Mouse (Mus musculus): ENCODE measurements around the gene Myo3b. TPM values are rescaled to one million over a fixed set of nuclear protein-coding genes. Genes with fewer than 3 reads are reported as not detected.
"Not testable (repeated sequence)": the region's sequence is repeated elsewhere in the genome, so short reads cannot be mapped to it uniquely, and the experiment has no call there.

Myo3b gene
- polyA plus RNA-seq (2012; rRNA removed) = not detected in 2 replicates
- polyA plus RNA-seq (2014; fragmentation: Nextera tagmentation; extraction: Ambion mirVana) = not detected in 2 replicates

GRCm38 (mm10) chr2:70038752-70039151 lies at the start of gene Myo3b:
Gene Myo3b, plus strand, starts transcription at chr2:70039126.
- H3K27me3 ChIP-seq (ENCODE audit: control insufficient read depth, insufficient read depth, low read length) = no peaks in the 10 kb centered on the region; the same call in 1 of the 2 replicates
- H3K9ac ChIP-seq (replicated peaks) = no peak within 1 kb of the TSS
- no peaks in the 10 kb centered on the region for H3K9me3 ChIP-seq (ENCODE audit: control insufficient read depth, low read length)
- H3K4me2 ChIP-seq (ENCODE audit: low read depth) = no peak within 1 kb of the TSS
- no peaks in the 10 kb centered on the region for H3K4me1 ChIP-seq (replicated peaks; ENCODE audit: control insufficient read depth in 2 of 2, insufficient read depth in 2 of 2, low read length in 1 of 2)
- H3K27ac ChIP-seq = no peak within 1 kb of the TSS
- DNase-seq (ENCODE audit: low read depth in 3 of 3, low spot score in 3 of 3) = no peak
- WGBS (ENCODE audit: insufficient replicate concordance) = 34% methylated on average over 7 of the region's 7 CpGs
- H3K4me3 ChIP-seq (ENCODE audit: insufficient read depth in 1 of 2, low read depth in 2 of 2, low read length in 2 of 2) = no peak within 1 kb of the TSS
- ATAC-seq (ENCODE audit: insufficient read depth) = no peak
- TF ChIP-seq EP300 (IDR thresholded peaks at IDR 0.05; ENCODE audit: low read depth) = no peak
- no peak for TF ChIP-seq CTCF (IDR thresholded peaks at IDR 0.05; ENCODE audit: low read depth)
- no peaks in the 10 kb centered on the region for H3K36me3 ChIP-seq (replicated peaks; ENCODE audit: control insufficient read depth, insufficient read depth, low read depth)

DNA sequence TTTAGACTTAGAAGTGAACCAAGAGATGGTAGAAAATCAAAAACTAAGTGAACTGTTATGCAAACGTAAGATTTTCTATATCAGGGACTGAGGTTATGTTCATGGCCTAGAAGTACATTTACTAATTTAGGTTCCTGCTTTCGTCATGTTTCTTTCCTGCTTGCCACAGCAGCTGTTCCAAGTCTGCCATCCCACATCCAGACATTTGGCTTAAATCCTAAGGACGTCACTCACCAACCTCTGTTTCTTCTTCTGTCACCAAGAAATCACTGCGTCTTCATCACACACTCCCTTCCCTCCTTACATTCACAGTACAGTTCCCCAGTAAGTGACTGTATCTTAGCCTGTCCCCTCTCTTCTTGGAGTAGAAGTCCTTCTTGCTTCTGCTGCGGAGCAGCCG lies 49.7 kb upstream of the Myo3b start:
- no peak overlapping the region for H3K4me3 ChIP-seq (ENCODE audit: insufficient read depth in 1 of 2, low read depth in 2 of 2, low read length in 2 of 2)
- no peaks in the 10 kb centered on the region for H3K27me3 ChIP-seq (ENCODE audit: control insufficient read depth, insufficient read depth, low read length)
- no peak overlapping the region for H3K27ac ChIP-seq
- ATAC-seq (ENCODE audit: insufficient read depth) (no peak), DNase-seq (ENCODE audit: low read depth in 3 of 3, low spot score in 3 of 3) (no peak)
- peaks cover 5% of the 10 kb centered on the region for H3K36me3 ChIP-seq (replicated peaks; ENCODE audit: control insufficient read depth, insufficient read depth, low read depth)
- no peak overlapping the region for H3K4me2 ChIP-seq (ENCODE audit: low read depth)
- 85% methylated on average over 6 of the region's 6 CpGs for WGBS (ENCODE audit: insufficient replicate concordance)
- no peaks in the 10 kb centered on the region for H3K9me3 ChIP-seq (ENCODE audit: control insufficient read depth, low read length)
- H3K9ac ChIP-seq (replicated peaks) = no peak overlapping the region
- no peak for TF ChIP-seq CTCF (IDR thresholded peaks at IDR 0.05; ENCODE audit: low read depth)
- no peak for TF ChIP-seq EP300 (IDR thresholded peaks at IDR 0.05; ENCODE audit: low read depth)
- H3K4me1 ChIP-seq (replicated peaks; ENCODE audit: control insufficient read depth in 2 of 2, insufficient read depth in 2 of 2, low read length in 1 of 2) = no peaks in the 10 kb centered on the region

DNA sequence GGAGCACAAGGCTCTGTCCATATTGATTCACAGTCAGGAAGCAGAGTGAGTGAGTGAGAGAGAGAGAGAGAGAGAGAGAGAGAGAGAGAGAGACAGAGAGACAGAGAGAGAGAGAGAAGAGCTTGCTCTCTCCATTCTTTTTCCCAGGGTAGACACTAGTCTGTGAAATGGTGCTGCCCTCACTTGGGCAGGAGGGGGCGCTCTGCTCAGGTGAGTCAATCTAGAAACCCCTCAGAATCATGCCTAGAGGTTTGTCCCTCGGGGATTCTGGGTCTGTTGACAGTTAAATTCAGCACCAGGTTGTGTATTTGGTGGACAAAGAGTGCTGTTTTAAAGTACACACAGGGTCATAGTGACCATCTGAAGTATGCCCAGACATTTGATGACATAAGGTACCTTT lies 48.3 kb upstream of the Myo3b start:
- ATAC-seq (ENCODE audit: insufficient read depth) = peak; percentile 47; the same call in 1 of the 2 replicates
- Histone ChIP-seq H3K4me1 (replicated peaks; ENCODE audit: control insufficient read depth in 2 of 2, insufficient read depth in 2 of 2, low read length in 1 of 2) (0 out of 4 replicates have a peak, but pooled peaks cover 0 to 1% of the 10 kb centered on the region in 2 experiments), H3K9ac (replicated peaks) (no peak overlapping the region), H3K27me3 (ENCODE audit: control insufficient read depth, insufficient read depth, low read length) (no peaks in the 10 kb centered on the region), H3K4me2 (ENCODE audit: low read depth) (no peak overlapping the region), H3K27ac (no peak overlapping the region), H3K9me3 (ENCODE audit: control insufficient read depth, low read length) (no peaks in the 10 kb centered on the region), H3K36me3 (replicated peaks; ENCODE audit: control insufficient read depth, insufficient read depth, low read depth) (peaks cover 5% of the 10 kb centered on the region), H3K4me3 (ENCODE audit: insufficient read depth in 1 of 2, low read depth in 2 of 2, low read length in 2 of 2) (no peak overlapping the region)
- TF ChIP-seq CTCF (IDR thresholded peaks at IDR 0.05; ENCODE audit: low read depth) = peak; percentile 69
- TF ChIP-seq EP300 (IDR thresholded peaks at IDR 0.05; ENCODE audit: low read depth) = no peak
- WGBS (ENCODE audit: insufficient replicate concordance) = 31% methylated on average over 2 of the region's 2 CpGs
- DNase-seq (ENCODE audit: low read depth in 3 of 3, low spot score in 3 of 3) = no peak

DNA sequence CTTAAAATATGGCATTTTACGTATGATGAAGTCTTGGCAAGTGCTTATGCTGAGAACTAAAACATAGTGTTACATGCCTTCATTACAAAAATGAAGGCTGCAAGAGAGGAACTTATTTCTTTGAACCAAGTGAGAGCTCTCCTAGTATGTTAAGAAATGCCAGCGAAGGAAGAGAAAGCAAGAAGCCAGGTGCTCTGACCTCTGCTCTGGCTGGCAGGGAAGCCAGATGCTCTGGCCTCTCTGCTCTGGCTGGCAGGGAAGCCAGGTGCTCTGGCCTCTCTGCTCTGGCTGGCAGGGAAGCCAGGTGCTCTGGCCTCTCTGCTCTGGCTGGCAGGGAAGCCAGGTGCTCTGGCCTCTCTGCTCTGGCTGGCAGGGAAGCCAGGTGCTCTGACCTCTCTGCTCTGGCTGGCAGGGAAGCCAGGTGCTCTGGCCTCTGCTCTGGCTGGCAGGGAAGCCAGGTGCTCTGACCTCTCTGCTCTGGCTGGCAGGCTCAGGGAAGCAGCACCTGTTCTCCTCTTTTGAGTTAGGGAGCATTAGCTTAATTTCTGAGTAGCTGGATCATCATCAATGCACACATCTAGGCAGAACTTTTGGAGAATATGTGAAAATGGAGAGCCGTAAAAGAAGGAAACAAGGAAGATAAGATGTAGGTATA lies 44.7 kb upstream of the Myo3b start:
- WGBS (ENCODE audit: insufficient replicate concordance) = 77% methylated on average over 3 of the region's 3 CpGs
- H3K4me1 ChIP-seq (replicated peaks; ENCODE audit: control insufficient read depth in 2 of 2, insufficient read depth in 2 of 2, low read length in 1 of 2) = peaks cover 8 to 16% of the 10 kb centered on the region in 2 experiments
- H3K4me3 ChIP-seq (ENCODE audit: insufficient read depth in 1 of 2, low read depth in 2 of 2, low read length in 2 of 2); H3K27me3 ChIP-seq (ENCODE audit: control insufficient read depth, insufficient read depth, low read length); H3K4me2 ChIP-seq (ENCODE audit: low read depth); H3K9me3 ChIP-seq (ENCODE audit: control insufficient read depth, low read length); ATAC-seq (ENCODE audit: insufficient read depth); H3K36me3 ChIP-seq (replicated peaks; ENCODE audit: control insufficient read depth, insufficient read depth, low read depth); H3K9ac ChIP-seq (replicated peaks); DNase-seq (ENCODE audit: low read depth in 3 of 3, low spot score in 3 of 3): not testable (repeated sequence)
- H3K27ac ChIP-seq = peak overlapping the region; percentile 30

DNA sequence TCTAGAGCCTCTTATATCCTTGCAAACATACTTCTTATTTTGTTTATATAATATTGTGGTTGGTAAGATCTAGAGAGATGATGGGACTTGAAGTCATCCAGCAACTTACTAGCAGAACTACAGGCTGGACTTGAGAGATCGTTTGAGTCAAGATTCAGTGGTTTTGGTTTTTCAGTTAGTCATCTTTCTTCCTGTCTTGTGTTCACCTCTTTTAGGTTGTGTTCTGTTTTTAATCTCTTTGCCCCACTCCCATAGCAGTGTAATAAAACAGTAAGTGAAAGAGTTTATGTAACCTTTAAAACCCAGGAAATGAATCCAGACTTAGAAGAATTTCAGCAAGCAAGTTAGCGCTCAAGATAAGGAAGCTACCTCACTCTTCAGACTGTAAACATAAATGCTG lies 44.1 kb upstream of the Myo3b start:
- WGBS (ENCODE audit: insufficient replicate concordance) = 45% methylated on average over 2 of the region's 2 CpGs
- TF ChIP-seq CTCF (IDR thresholded peaks at IDR 0.05; ENCODE audit: low read depth) (no peak), EP300 (IDR thresholded peaks at IDR 0.05; ENCODE audit: low read depth) (no peak)

More for the DNA sequence above, 44.1 kb upstream of the Myo3b start:
- no peak for ATAC-seq (ENCODE audit: insufficient read depth)
- Histone ChIP-seq H3K9me3 (ENCODE audit: control insufficient read depth, low read length) (no peaks in the 10 kb centered on the region), H3K27ac (no peak overlapping the region; the same call in 1 of the 2 replicates), H3K9ac (replicated peaks) (no peak overlapping the region), H3K4me3 (ENCODE audit: insufficient read depth in 1 of 2, low read depth in 2 of 2, low read length in 2 of 2) (no peak overlapping the region), H3K27me3 (ENCODE audit: control insufficient read depth, insufficient read depth, low read length) (no peaks in the 10 kb centered on the region), H3K4me2 (ENCODE audit: low read depth) (no peak overlapping the region), H3K36me3 (replicated peaks; ENCODE audit: control insufficient read depth, insufficient read depth, low read depth) (peaks cover 5% of the 10 kb centered on the region), H3K4me1 (replicated peaks; ENCODE audit: control insufficient read depth in 2 of 2, insufficient read depth in 2 of 2, low read length in 1 of 2) (peaks cover 8 to 16% of the 10 kb centered on the region in 2 experiments)
- DNase-seq (ENCODE audit: low read depth in 3 of 3, low spot score in 3 of 3) = no peak

Measured in liver, embryonic 14.5 days (tissue).